ENCODE assay signal across 8 mouse cellular contexts in the genomic region with DNA sequence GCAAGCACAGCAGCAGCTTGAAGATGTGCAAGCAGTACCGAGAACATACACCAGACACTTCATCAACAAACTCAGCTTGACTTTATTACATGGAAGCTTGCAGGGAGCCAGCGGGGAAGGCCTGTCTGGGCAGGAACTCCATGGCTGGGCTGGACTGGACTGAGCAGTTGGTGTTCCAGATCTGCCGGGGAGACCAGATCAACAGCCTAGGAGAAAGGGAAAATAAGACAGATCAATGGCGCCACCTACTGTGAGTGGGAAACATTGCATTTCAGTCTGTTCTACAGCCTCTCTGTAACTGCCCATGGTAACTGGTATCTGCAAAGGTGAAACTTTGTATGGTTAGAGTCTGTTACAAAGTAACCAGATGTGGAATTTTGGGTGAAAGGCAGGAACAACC. TPM values are rescaled to one million over a fixed set of nuclear protein-coding genes. Genes with fewer than 3 reads are reported as not detected.
DNase-seq lines count a peak whose midpoint lies in the region; ATAC-seq and TF ChIP-seq lines count a peak whose summit lies in the region.

No protein-coding gene starts in this region.

- H3K27ac ChIP-seq in left cerebral cortex, adult 2 months: no peak overlapping the region

- ATAC-seq in megakaryocyte, adult 5-6 weeks (ENCODE audit: poor library complexity, severe bottlenecking): peak; percentile 90

- DNase-seq in adipocyte (ENCODE audit: low spot score): peak; percentile 93
- DNase-seq in embryo, embryonic 10 days (ENCODE audit: low spot score): peak; percentile 91
- DNase-seq in gastrocnemius, postnatal 10 days: peak; percentile 76
- peak; percentile 75 for DNase-seq in hindlimb bud, embryonic 11.5 days (ENCODE audit: extremely low spot score, low read depth, low spot score)
- peak; percentile 81 to 87 for DNase-seq in left cerebral cortex, adult 2 months (ENCODE audit: extremely low spot score in 1 of 2, low spot score in 2 of 2)
- DNase-seq in right cerebral cortex, adult 2 months (ENCODE audit: low spot score in 2 of 2): peak; percentile 87 to 90
- DNase-seq in urinary bladder, postnatal 36 days (ENCODE audit: low spot score in 2 of 2): peak; percentile 87 to 89

- H3K4me3 ChIP-seq in left cerebral cortex, adult 2 months: no peak overlapping the region

- intact Hi-C loops in left cerebral cortex, adult 2 months (cut with DNase I): loop anchor here (1.0 to 10.0 kb wide), 4 partner anchors 57 to 562 kb away; a partner anchor contains a TSS

- peak; percentile 87 for TF ChIP-seq CTCF in left cerebral cortex, adult 2 months (IDR thresholded peaks at IDR 0.05)

RNA-seq across cellular contexts. Expression of a gene that starts 14.5 kb away (rescaled TPM):
- 10 to 100 TPM; 66.8 to 84.1 TPM for total RNA-seq in gastrocnemius, postnatal 10 days (2021)
- total RNA-seq in left cerebral cortex, adult 2 months (2021): 10 to 100 TPM; 87.0 to 97.9 TPM
- total RNA-seq in megakaryocyte, adult 5-6 weeks (2015): 211 and 215 TPM in 2 replicates
- total RNA-seq in megakaryocyte, adult 5-6 weeks (2017): 71.8 and 92.8 TPM in 2 replicates

RNA-seq across cellular contexts. Expression of a gene that starts 22.9 kb away (rescaled TPM):
- total RNA-seq in gastrocnemius, postnatal 10 days (2021): 10 to 100 TPM; 66.0 to 69.4 TPM
- total RNA-seq in left cerebral cortex, adult 2 months (2021): 10 to 100 TPM; 34.8 to 35.0 TPM
- total RNA-seq in megakaryocyte, adult 5-6 weeks (2015): 29.4 and 30.7 TPM in 2 replicates
- 47.8 and 50.6 TPM in 2 replicates for total RNA-seq in megakaryocyte, adult 5-6 weeks (2017)

RNA-seq across cellular contexts. Expression of a gene that starts 23.6 kb away (rescaled TPM):
- total RNA-seq in gastrocnemius, postnatal 10 days (2021): 1,000 to 10,000 TPM; 2,118 to 2,804 TPM
- 100 to 1,000 TPM; 177 to 202 TPM for total RNA-seq in left cerebral cortex, adult 2 months (2021)
- total RNA-seq in megakaryocyte, adult 5-6 weeks (2015): 0.71 and 1.2 TPM in 2 replicates
- 0.57 and 1.5 TPM in 2 replicates for total RNA-seq in megakaryocyte, adult 5-6 weeks (2017)

Comparison
In these comparisons a context has a peak if more than half of its experiments do, and no peak if none do; other contexts are left out.
1. RNA of a gene that starts 23.6 kb away (total RNA-seq): 2,118 to 2,804 TPM in gastrocnemius, postnatal 10 days and 177 to 202 TPM in left cerebral cortex, adult 2 months; 0.57 to 1.5 TPM in megakaryocyte, adult 5-6 weeks; every median in the first group is over 10 times any median in the second.
2. Peak in every context shown above with its lines, with median percentiles within 50 percentile points of each other: DNase-seq.